Mouse (Mus musculus) urinary bladder, postnatal 36 days (tissue): Measurements from ENCODE around the gene Gm19410.

Source experiments
- DNase-seq, 2 experiments: peaks; one replicate each; pipeline ENCODE4 v3.0.0; 2022; ENCODE audit warnings: low spot score in 2 of 2, mixed read lengths in 1 of 2

Gm19410 gene

DNA sequence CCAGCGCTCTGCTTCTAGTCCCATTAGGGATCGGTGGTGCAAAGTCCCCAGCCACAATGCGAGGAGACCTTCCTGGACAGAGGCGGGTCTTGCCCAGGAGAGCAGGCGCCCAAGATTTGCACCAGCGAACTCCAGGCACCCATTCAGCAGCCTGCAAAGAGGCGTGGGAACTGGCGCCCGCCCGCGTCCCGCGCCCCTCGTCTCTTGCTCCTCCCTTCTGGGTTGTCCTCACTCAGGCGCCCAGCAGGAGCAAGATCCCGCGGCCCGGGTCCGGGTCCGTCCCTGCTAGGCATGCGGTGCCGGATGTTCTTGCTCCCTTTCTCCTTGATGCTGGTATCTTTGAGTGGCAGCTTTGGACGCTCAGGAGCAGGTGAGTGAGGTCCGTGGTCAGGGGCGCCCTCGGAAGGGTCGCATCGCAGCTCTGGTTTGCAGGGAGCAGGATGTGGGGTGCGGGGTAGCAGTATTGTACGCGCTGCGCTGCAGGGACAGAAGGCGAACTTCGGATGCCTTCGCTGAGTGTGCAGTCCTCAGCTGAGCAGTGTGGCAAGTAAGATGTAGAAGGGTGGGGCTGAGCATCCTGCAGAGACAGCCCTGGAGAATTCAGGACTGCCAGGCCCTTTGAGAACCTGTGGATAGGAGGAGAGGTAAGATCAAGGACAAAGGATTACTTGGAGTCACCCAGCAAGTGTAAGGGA is at the start of gene Gm19410:
Gm19410 (plus strand) TSS at position 292 of the 695 bp plus-strand sequence.
- DNase-seq, result no peak

DNA sequence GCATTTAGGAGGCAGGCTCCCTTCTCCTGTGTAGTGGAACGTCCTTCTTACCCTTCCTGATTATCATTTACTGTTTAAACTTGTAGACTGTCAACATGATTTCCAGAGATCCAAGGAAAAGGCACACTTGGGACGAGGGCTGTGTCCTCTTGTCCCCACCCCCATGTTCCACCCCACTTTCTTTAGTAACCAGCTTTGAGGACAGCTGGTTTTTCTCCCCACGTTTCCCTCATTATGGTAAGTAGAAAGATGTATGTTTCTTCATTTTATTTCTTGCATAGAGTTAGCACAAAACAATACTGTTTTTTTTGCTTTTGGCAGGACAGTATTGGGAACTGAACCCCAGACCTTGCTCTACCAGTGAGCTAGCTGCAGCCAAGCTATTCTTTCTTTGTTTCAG is 34.8 kb upstream of the Gm19410 start:
- no peak for DNase-seq

GRCm38 (mm10) chr8:35735438-35735837 is 30.2 kb upstream of the Gm19410 start:
- DNase-seq, result no peak

DNA sequence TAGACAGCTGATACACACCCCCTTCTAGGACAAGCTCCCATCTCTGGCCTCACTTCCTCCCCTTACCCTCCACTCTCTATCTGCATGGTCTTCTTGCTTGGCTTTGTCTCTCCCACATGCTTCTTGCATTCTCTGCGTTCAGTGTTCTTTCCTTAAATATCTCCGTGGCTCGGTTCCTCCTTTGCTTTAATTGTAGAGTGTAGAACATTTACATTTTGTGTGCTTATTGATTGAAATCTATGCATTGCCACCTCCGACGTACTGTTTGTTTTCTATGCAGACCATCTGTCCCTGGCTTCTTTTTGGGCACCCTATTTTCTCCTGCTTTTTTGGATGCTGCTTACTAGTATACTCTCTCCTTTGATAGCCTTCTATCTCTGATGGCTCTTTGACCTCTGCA is 9.4 kb upstream of the Gm19410 start:
- DNase-seq, result no peak

- no peak for DNase-seq
These were observed 570 bp upstream of the Gm19410 start for GRCm38 (mm10) chr8:35765020-35765419.

GRCm38 (mm10) chr8:35773508-35773907 is 7.9 kb downstream of the Gm19410 start:
- no peak for DNase-seq
